Mouse (Mus musculus) hindbrain, embryonic 11.5 days (tissue): ENCODE data around the gene Gpr183. TPM values are rescaled to one million over a fixed set of nuclear protein-coding genes. Genes with fewer than 3 reads are reported as not detected.

ENCODE experiments used
- ATAC-seq: fragments of 200-750 bp; cut with Nextera tagmentation; 2 replicates; pipeline ENCODE4 v1.8.0; 2017; ENCODE audit warnings: mild to moderate bottlenecking, moderate TSS enrichment, moderate library complexity; ENCODE audit not compliant: low FRiP score
- DNase-seq: peaks from one replicate; pipeline ENCODE4 v3.0.0-alpha.2; 2015; ENCODE audit warnings: low spot score
- H3K27ac ChIP-seq: fragments of 300-500 bp; sonication (generic); 2 replicates; pipeline ENCODE4 v1.5.1; 2014; ENCODE audit warnings: mild to moderate bottlenecking, low read depth, low read length
- H3K27me3 ChIP-seq: fragments of 300-500 bp; sonication (generic); 2 replicates; pipeline ENCODE4 v1.6.1; 2014; ENCODE audit warnings: mild to moderate bottlenecking, low read length, moderate library complexity, mixed read lengths; ENCODE audit not compliant: control insufficient read depth, insufficient read depth
- H3K36me3 ChIP-seq: fragments of 300-500 bp; sonication (generic); 2 replicates; pipeline ENCODE4 v1.6.1; 2014; ENCODE audit warnings: mild to moderate bottlenecking, low read length, moderate library complexity, mixed read lengths; ENCODE audit not compliant: control insufficient read depth, insufficient read depth
- H3K4me1 ChIP-seq: fragments of 300-500 bp; sonication (generic); replicated peaks from 2 replicates; pipeline ENCODE4 v1.6.1; 2014; ENCODE audit warnings: low read length, mixed read lengths; ENCODE audit not compliant: control insufficient read depth, insufficient read depth
- H3K4me2 ChIP-seq: fragments of 300-500 bp; sonication (generic); replicated peaks from 2 replicates; pipeline ENCODE4 v1.6.1; 2014; ENCODE audit warnings: mild to moderate bottlenecking, low read depth, low read length
- H3K4me3 ChIP-seq: fragments of 300-500 bp; sonication (generic); 2 replicates; pipeline ENCODE4 v1.5.1; 2014; ENCODE audit warnings: low read depth, low read length
- H3K9ac ChIP-seq: fragments of 300-500 bp; sonication (generic); 2 replicates; pipeline ENCODE4 v1.6.1; 2014; ENCODE audit warnings: low read depth, low read length
- H3K9me3 ChIP-seq: fragments of 300-500 bp; sonication (generic); 2 replicates; pipeline ENCODE4 v1.6.1; 2016; ENCODE audit warnings: low read length; ENCODE audit not compliant: control insufficient read depth
- WGBS: fragments of 180-500 bp; shearing (Covaris S2); extraction: QIAGEN DNeasy Blood & Tissue Kit; methylation state at CpG from one replicate; pipeline ENCODE4 v1.1.7; 2014; 5-methylcytosine and 5-hydroxymethylcytosine counted together
- polyA plus RNA-seq: library from polyadenylated mRNA; unstranded; fragments of >200 nt; fragmentation: Nextera tagmentation; extraction: Ambion mirVana; gene quantifications from 2 replicates; pipeline ENCODE4 v1.2.1, GENCODE M21; 2014

Gene Gpr183
- polyA plus RNA-seq, 1 experiment from 2014 or later, result 3.2 TPM

- Histone ChIP-seq H3K9ac (no peak within 1 kb of the TSS), H3K36me3 (no peaks in the 10 kb centered on the region), H3K4me3 (no peak within 1 kb of the TSS), H3K9me3 (no peaks in the 10 kb centered on the region), H3K27ac (no peak within 1 kb of the TSS), H3K4me2 (no peak within 1 kb of the TSS), H3K4me1 (no peaks in the 10 kb centered on the region), H3K27me3 (no peaks in the 10 kb centered on the region)
- DNase-seq, result no peak
- WGBS, result 87% methylated on average over 8 of the region's 8 CpGs
- no peak for ATAC-seq
Measured at GRCm38 (mm10) chr14:121915621-121916020, 49.4 kb downstream of the Gpr183 start, which contains the start of gene Gpr18. TSS of gene Gpr18 (minus strand) at chr14:121915781.

GRCm38 (mm10) chr14:121915143-121915542 is 49.9 kb downstream of the Gpr183 start:
- ATAC-seq (no peak), DNase-seq (no peak)
- H3K4me1 ChIP-seq, result no peaks in the 10 kb centered on the region
- H3K27ac ChIP-seq, result no peak overlapping the region
- H3K9me3 ChIP-seq, result no peaks in the 10 kb centered on the region
- no peaks in the 10 kb centered on the region for H3K27me3 ChIP-seq
- no peaks in the 10 kb centered on the region for H3K36me3 ChIP-seq
- H3K4me3 ChIP-seq, result no peak overlapping the region
- H3K4me2 ChIP-seq, result no peak overlapping the region
- WGBS, result 95% methylated on average over 5 of the region's 5 CpGs
- no peak overlapping the region for H3K9ac ChIP-seq

- DNase-seq (no peak), ATAC-seq (no peak)
- H3K4me1 ChIP-seq, result no peaks in the 10 kb centered on the region
- H3K27me3 ChIP-seq, result no peaks in the 10 kb centered on the region
- H3K9me3 ChIP-seq, result no peaks in the 10 kb centered on the region
- no peak overlapping the region for H3K9ac ChIP-seq
- no peak overlapping the region for H3K4me2 ChIP-seq
- WGBS, result 95% methylated on average over 7 of the region's 7 CpGs
- no peak overlapping the region for H3K27ac ChIP-seq
- no peaks in the 10 kb centered on the region for H3K36me3 ChIP-seq
- H3K4me3 ChIP-seq, result no peak overlapping the region
Measured at GRCm38 (mm10) chr14:121912501-121912900, 52.5 kb downstream of the Gpr183 start.

- no peaks in the 10 kb centered on the region for H3K27me3 ChIP-seq
- WGBS, result 93% methylated on average over 6 of the region's 6 CpGs
- H3K9me3 ChIP-seq, result no peaks in the 10 kb centered on the region
- no peak overlapping the region for H3K4me2 ChIP-seq
- DNase-seq (no peak), ATAC-seq (no peak)
- H3K4me1 ChIP-seq, result no peaks in the 10 kb centered on the region
- H3K36me3 ChIP-seq, result no peaks in the 10 kb centered on the region
- H3K27ac ChIP-seq, result no peak overlapping the region
- H3K4me3 ChIP-seq, result no peak overlapping the region
- no peak overlapping the region for H3K9ac ChIP-seq
Measured at GRCm38 (mm10) chr14:121909868-121910267, 55.1 kb downstream of the Gpr183 start.

GRCm38 (mm10) chr14:121906992-121907681 is 57.9 kb downstream of the Gpr183 start:
- H3K27ac ChIP-seq, result no peak overlapping the region
- no peaks in the 10 kb centered on the region for H3K36me3 ChIP-seq
- WGBS, result 90% methylated on average over 11 of the region's 11 CpGs
- H3K4me1 ChIP-seq, result no peaks in the 10 kb centered on the region
- no peaks in the 10 kb centered on the region for H3K9me3 ChIP-seq
- no peaks in the 10 kb centered on the region for H3K27me3 ChIP-seq
- DNase-seq (no peak), ATAC-seq (no peak)
- H3K4me3 ChIP-seq, result no peak overlapping the region
- no peak overlapping the region for H3K9ac ChIP-seq
- H3K4me2 ChIP-seq, result no peak overlapping the region

- no peaks in the 10 kb centered on the region for H3K9me3 ChIP-seq
- no peak overlapping the region for H3K4me3 ChIP-seq
- no peak overlapping the region for H3K27ac ChIP-seq
- no peak overlapping the region for H3K4me2 ChIP-seq
- DNase-seq (no peak), ATAC-seq (no peak)
- WGBS, result 90% methylated on average over 8 of the region's 8 CpGs
- no peaks in the 10 kb centered on the region for H3K36me3 ChIP-seq
- H3K4me1 ChIP-seq, result no peaks in the 10 kb centered on the region
- no peaks in the 10 kb centered on the region for H3K27me3 ChIP-seq
- no peak overlapping the region for H3K9ac ChIP-seq
Measured at GRCm38 (mm10) chr14:121906341-121906991, 58.5 kb downstream of the Gpr183 start.

- DNase-seq (no peak), ATAC-seq (no peak)
- Histone ChIP-seq H3K36me3 (no peaks in the 10 kb centered on the region), H3K27ac (no peak overlapping the region), H3K4me1 (no peaks in the 10 kb centered on the region), H3K9ac (no peak overlapping the region), H3K9me3 (no peaks in the 10 kb centered on the region), H3K27me3 (no peaks in the 10 kb centered on the region), H3K4me3 (no peak overlapping the region), H3K4me2 (no peak overlapping the region)
- WGBS, result 68% methylated on average over 3 of the region's 3 CpGs
Measured at GRCm38 (mm10) chr14:121904754-121905153, 60.2 kb downstream of the Gpr183 start.

- no peak for ATAC-seq
- 96% methylated on average over 7 of the region's 7 CpGs for WGBS
- H3K4me2 ChIP-seq, result no peak overlapping the region
- no peaks in the 10 kb centered on the region for H3K36me3 ChIP-seq
- no peaks in the 10 kb centered on the region for H3K9me3 ChIP-seq
- no peak overlapping the region for H3K27ac ChIP-seq
- H3K9ac ChIP-seq, result no peak overlapping the region
- H3K27me3 ChIP-seq, result no peaks in the 10 kb centered on the region
- no peak overlapping the region for H3K4me3 ChIP-seq
- H3K4me1 ChIP-seq, result no peaks in the 10 kb centered on the region
- DNase-seq, result no peak
Measured at GRCm38 (mm10) chr14:121903381-121903876, 61.6 kb downstream of the Gpr183 start.
